In the genomic region with DNA sequence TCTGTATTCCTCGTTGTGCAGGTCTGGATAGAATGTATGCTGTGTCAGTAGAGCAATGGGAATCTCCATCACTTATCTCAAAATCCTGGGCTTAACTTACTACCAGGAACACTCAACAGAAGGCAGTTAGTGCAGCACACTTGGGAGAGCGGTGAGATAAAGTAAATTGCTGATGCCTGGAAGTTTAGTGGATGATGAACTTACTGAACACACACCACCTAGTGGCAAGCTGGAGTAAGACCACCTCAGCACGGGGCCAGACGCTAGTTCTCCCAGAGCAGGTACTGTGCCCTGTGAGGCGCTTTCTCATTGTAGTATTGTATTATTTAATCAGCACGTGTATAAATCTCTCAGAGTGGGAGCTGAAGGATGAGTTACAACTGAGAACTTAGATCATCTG, we compare ENCODE assay signal across 9 mouse cellular contexts. TPM values are rescaled to one million over a fixed set of nuclear protein-coding genes. Genes with fewer than 3 reads are reported as not detected.
DNase-seq lines count a peak whose midpoint lies in the region; ATAC-seq and TF ChIP-seq lines count a peak whose summit lies in the region.
"Had no signal": no experiment of that assay in that cellular context is flagged by ENCODE, and none has a peak within 500 bp of the region (broad histone marks: within the 10 kb centered on the region; RNA-seq: fewer than 3 reads in every experiment).

No protein-coding gene starts in this region.

- no peaks in the 10 kb centered on the region for H3K9me3 ChIP-seq in forebrain, embryonic 13.5 days (replicated peaks)
- H3K9me3 ChIP-seq in intestine, embryonic 16.5 days (ENCODE audit: control insufficient read depth, low read length): no peaks in the 10 kb centered on the region
- H3K9me3 ChIP-seq: liver, embryonic 15.5 days had no signal

- peak; percentile 45 for DNase-seq in gastrocnemius, adult 2 months
- no peak for DNase-seq in gastrocnemius, postnatal 36 days
- peak; percentile 41 for DNase-seq in A20 (ENCODE audit: low read depth, low spot score)
- DNase-seq in c-Kit-positive CD71-positive TER-119-negative erythroid progenitor cells, embryonic 14.5 days (ENCODE audit: low read depth): peak; percentile 11
- DNase-seq in lung, postnatal 36 days: peak; percentile 66
- DNase-seq in splenic B cell, adult 2 months (ENCODE audit: low read depth, low spot score): peak; percentile 39

- H3K9ac ChIP-seq in forebrain, embryonic 13.5 days: no peak overlapping the region
- no peak overlapping the region for H3K9ac ChIP-seq in intestine, embryonic 16.5 days (ENCODE audit: low read depth, low read length)
- H3K9ac ChIP-seq: liver, embryonic 15.5 days had no signal

- peak; percentile 75 for TF ChIP-seq CTCF in gastrocnemius, adult 2 months (IDR thresholded peaks at IDR 0.05)

- no peak overlapping the region for H3K4me3 ChIP-seq in gastrocnemius, adult 2 months
- no peak overlapping the region for H3K4me3 ChIP-seq in forebrain, embryonic 13.5 days
- no peak overlapping the region for H3K4me3 ChIP-seq in intestine, embryonic 16.5 days (ENCODE audit: low read length)
- H3K4me3 ChIP-seq: liver, embryonic 15.5 days had no signal

- peak; percentile 70 for ATAC-seq in forebrain, embryonic 13.5 days
- peak; percentile 73 for ATAC-seq in intestine, embryonic 16.5 days

- no peak overlapping the region for H3K27ac ChIP-seq in gastrocnemius, adult 2 months
- no peak overlapping the region for H3K27ac ChIP-seq in forebrain, embryonic 13.5 days
- no peak overlapping the region for H3K27ac ChIP-seq in intestine, embryonic 16.5 days (ENCODE audit: low read length)
- H3K27ac ChIP-seq: liver, embryonic 15.5 days had no signal

- no peaks in the 10 kb centered on the region for H3K36me3 ChIP-seq in forebrain, embryonic 13.5 days (ENCODE audit: poor library complexity, severe bottlenecking)
- no peaks in the 10 kb centered on the region for H3K36me3 ChIP-seq in intestine, embryonic 16.5 days (ENCODE audit: control insufficient read depth, insufficient read depth, low read length)
- no peaks in the 10 kb centered on the region for H3K36me3 ChIP-seq in splenic B cell, adult 2 months (ENCODE audit: control insufficient read depth, insufficient read depth, low read length, poor library complexity, severe bottlenecking)
- H3K36me3 ChIP-seq: liver, embryonic 15.5 days had no signal

- 0 out of 2 replicates have a peak, but pooled peaks cover 5% of the 10 kb centered on the region for H3K4me1 ChIP-seq in forebrain, embryonic 13.5 days
- peaks cover 12% of the 10 kb centered on the region; the same call in 1 of the 2 replicates for H3K4me1 ChIP-seq in intestine, embryonic 16.5 days (ENCODE audit: control insufficient read depth, insufficient read depth, low read length)
- H3K4me1 ChIP-seq: liver, embryonic 15.5 days had no signal

- no peak overlapping the region for H3K4me2 ChIP-seq in forebrain, embryonic 13.5 days
- H3K4me2 ChIP-seq in intestine, embryonic 16.5 days (ENCODE audit: low read depth, low read length): no peak overlapping the region
- H3K4me2 ChIP-seq: liver, embryonic 15.5 days had no signal

- WGBS in forebrain, embryonic 13.5 days: 5% methylated on average over 6 of the region's 6 CpGs
- WGBS in intestine, embryonic 16.5 days: 5% methylated on average over 6 of the region's 6 CpGs

- intact Hi-C loops in gastrocnemius, adult 2 months (cut with DNase I): loop anchor here (5.0 kb wide), 1 partner anchor 116 kb away; no protein-coding TSS in a partner anchor
- intact Hi-C loops in gastrocnemius, postnatal 36 days (cut with DNase I): loop anchor here (2.0 kb wide), 2 partner anchors 37 to 113 kb away; no protein-coding TSS in a partner anchor

- no peaks in the 10 kb centered on the region for H3K27me3 ChIP-seq in forebrain, embryonic 13.5 days
- H3K27me3 ChIP-seq in intestine, embryonic 16.5 days (replicated peaks; ENCODE audit: control insufficient read depth, insufficient read depth, low read length): no peaks in the 10 kb centered on the region
- H3K27me3 ChIP-seq in splenic B cell, adult 2 months (ENCODE audit: control insufficient read depth, insufficient read depth, low read length, poor library complexity, severe bottlenecking): no peaks in the 10 kb centered on the region
- H3K27me3 ChIP-seq: liver, embryonic 15.5 days had no signal

RNA-seq across cellular contexts. Expression of a gene that starts 42.4 kb away (rescaled TPM):
- under 1 TPM; 0.71 to 0.78 TPM for total RNA-seq in gastrocnemius, adult 2 months (2021)
- under 1 TPM; 0.61 to 0.64 TPM for total RNA-seq in gastrocnemius, postnatal 36 days (2021)
- 5.5 and 9.8 TPM in 2 replicates for polyA plus RNA-seq in forebrain, embryonic 13.5 days (2015; fragmentation: Nextera tagmentation; extraction: Ambion mirVana)
- 11.3 and 17.0 TPM in 2 replicates for polyA plus RNA-seq in intestine, embryonic 16.5 days (2015; fragmentation: Nextera tagmentation; extraction: Ambion mirVana)

Comparison
In these comparisons a context has a peak if more than half of its experiments do, and no peak if none do; other contexts are left out.
1. DNase-seq: peak in gastrocnemius, adult 2 months (single experiment), A20 (single experiment), c-Kit-positive CD71-positive TER-119-negative erythroid progenitor cells, embryonic 14.5 days (single experiment), lung, postnatal 36 days (single experiment) and splenic B cell, adult 2 months (single experiment); none in gastrocnemius, postnatal 36 days (0 of 2).